Mouse (Mus musculus): ENCODE data around the gene Ggt6.
A peak's percentile ranks its signal among the peaks of the same experiment; 100 is the strongest.
"Not testable (repeated sequence)": the region's sequence is repeated elsewhere in the genome, so short reads cannot be mapped to it uniquely, and the experiment has no call there.

The Ggt6 gene

GRCm38 (mm10) chr11:72410521-72411092 is 24.7 kb upstream of the Ggt6 start:
- no peak for DNase-seq (ENCODE audit: low spot score in 2 of 2)

- peak; percentile 89 to 91 for DNase-seq (ENCODE audit: low spot score in 2 of 2)
Measured at GRCm38 (mm10) chr11:72411093-72411921, 24.0 kb upstream of the Ggt6 start, which contains the start of gene Smtnl2. Gene Smtnl2 (minus strand): TSS chr11:72411713.

GRCm38 (mm10) chr11:72411945-72412344 is 23.4 kb upstream of the Ggt6 start:
- no peak for DNase-seq (ENCODE audit: low spot score in 2 of 2)

GRCm38 (mm10) chr11:72413016-72413415 is 22.3 kb upstream of the Ggt6 start:
- peak in 1 of 2 experiments; percentile 60 for DNase-seq (ENCODE audit: low spot score in 2 of 2)

GRCm38 (mm10) chr11:72413601-72414190 is 21.6 kb upstream of the Ggt6 start:
- no peak for DNase-seq (ENCODE audit: low spot score in 2 of 2)

GRCm38 (mm10) chr11:72415155-72415554 is 20.2 kb upstream of the Ggt6 start:
- DNase-seq (ENCODE audit: low spot score in 2 of 2): no peak

GRCm38 (mm10) chr11:72416666-72417065 is 18.7 kb upstream of the Ggt6 start:
- DNase-seq (ENCODE audit: low spot score in 2 of 2): no peak

GRCm38 (mm10) chr11:72417376-72417775 is 17.9 kb upstream of the Ggt6 start:
- no peak for DNase-seq (ENCODE audit: low spot score in 2 of 2)

GRCm38 (mm10) chr11:72418227-72418626 is 17.1 kb upstream of the Ggt6 start:
- DNase-seq (ENCODE audit: low spot score in 2 of 2): no peak

GRCm38 (mm10) chr11:72419006-72419405 is 16.3 kb upstream of the Ggt6 start:
- DNase-seq (ENCODE audit: low spot score in 2 of 2): no peak

- no peak for DNase-seq (ENCODE audit: low spot score in 2 of 2)
Measured at GRCm38 (mm10) chr11:72420460-72421122, 14.7 kb upstream of the Ggt6 start.

- DNase-seq (ENCODE audit: low spot score in 2 of 2): no peak
Measured at GRCm38 (mm10) chr11:72421518-72422278, 13.6 kb upstream of the Ggt6 start.

- DNase-seq (ENCODE audit: low spot score in 2 of 2): no peak
Measured at GRCm38 (mm10) chr11:72423686-72424085, 11.6 kb upstream of the Ggt6 start.

GRCm38 (mm10) chr11:72425201-72425600 is 10.1 kb upstream of the Ggt6 start:
- no peak for DNase-seq (ENCODE audit: low spot score in 2 of 2)

GRCm38 (mm10) chr11:72426884-72427283 is 8.4 kb upstream of the Ggt6 start:
- no peak for DNase-seq (ENCODE audit: low spot score in 2 of 2)

GRCm38 (mm10) chr11:72428694-72429093 is 6.6 kb upstream of the Ggt6 start:
- DNase-seq (ENCODE audit: low spot score in 2 of 2): peak; percentile 62 to 88

GRCm38 (mm10) chr11:72429288-72429690 is 6.0 kb upstream of the Ggt6 start:
- peak; percentile 64 to 75 for DNase-seq (ENCODE audit: low spot score in 2 of 2)

GRCm38 (mm10) chr11:72430311-72431068 is 4.8 kb upstream of the Ggt6 start:
- DNase-seq (ENCODE audit: low spot score in 2 of 2): not testable (repeated sequence)

GRCm38 (mm10) chr11:72435694-72436045 is 344 bp downstream of the Ggt6 start:
- DNase-seq (ENCODE audit: low spot score in 2 of 2): no peak

GRCm38 (mm10) chr11:72436271-72436670 is 945 bp downstream of the Ggt6 start:
- DNase-seq (ENCODE audit: low spot score in 2 of 2): no peak
